Mouse (Mus musculus) brown adipose tissue, adult 24 weeks (tissue): Measurements from ENCODE around the gene Tpo. TPM values are rescaled to one million over a fixed set of nuclear protein-coding genes. Genes with fewer than 3 reads are reported as not detected.

Source experiments
- H3K27ac ChIP-seq: fragments of 200-500 bp; replicated peaks from 2 replicates; pipeline ENCODE4 v1.5.1; 2012; ENCODE audit warnings: low read depth, mild to moderate bottlenecking, low read length
- H3K4me1 ChIP-seq: fragments of 200-500 bp; 2 replicates; pipeline ENCODE4 v1.6.1; 2012; ENCODE audit warnings: low read length, mixed read lengths; ENCODE audit not compliant: control insufficient read depth, insufficient read depth, insufficient read length
- H3K4me3 ChIP-seq: fragments of 200-500 bp; 2 replicates; pipeline ENCODE4 v1.5.1; 2012; ENCODE audit warnings: low read depth, mild to moderate bottlenecking, low read length, moderate library complexity; ENCODE audit not compliant: insufficient read depth
- polyA plus RNA-seq: library from polyadenylated mRNA; stranded (reverse); fragments of >200 nt; gene quantifications from 2 replicates; pipeline ENCODE4 v1.2.4, GENCODE M21; 2012; ENCODE audit not compliant: missing spikeins, insufficient read depth, insufficient read length

Tpo gene
- polyA plus RNA-seq, 1 experiment, result not detected

- Histone ChIP-seq H3K4me1 (no peaks in the 10 kb centered on the region), H3K4me3 (no peak overlapping the region), H3K27ac (no peak overlapping the region)
Observed at GRCm38 (mm10) chr12:30049818-30050217, 82.6 kb downstream of the Tpo start.

GRCm38 (mm10) chr12:30048848-30049247 lies 83.6 kb downstream of the Tpo start:
- no peak overlapping the region for H3K4me3 ChIP-seq
- H3K4me1 ChIP-seq, result no peaks in the 10 kb centered on the region

GRCm38 (mm10) chr12:30040150-30040549 lies 92.3 kb downstream of the Tpo start:
- Histone ChIP-seq H3K4me3 (no peak overlapping the region), H3K4me1 (0 out of 2 replicates have a peak, but pooled peaks cover 2% of the 10 kb centered on the region), H3K27ac (no peak overlapping the region)

More at GRCm38 (mm10) chr12:30048848-30049247, 83.6 kb downstream of the Tpo start:
- no peak overlapping the region for H3K27ac ChIP-seq

- H3K27ac ChIP-seq, result no peak overlapping the region
- 0 out of 2 replicates have a peak, but pooled peaks cover 2% of the 10 kb centered on the region for H3K4me1 ChIP-seq
Observed at GRCm38 (mm10) chr12:30039565-30039964, 92.9 kb downstream of the Tpo start.

GRCm38 (mm10) chr12:30036569-30037055 lies 95.8 kb downstream of the Tpo start:
- H3K4me3 ChIP-seq, result no peak overlapping the region
- 0 out of 2 replicates have a peak, but pooled peaks cover 2% of the 10 kb centered on the region for H3K4me1 ChIP-seq
- no peak overlapping the region for H3K27ac ChIP-seq

More at GRCm38 (mm10) chr12:30039565-30039964, 92.9 kb downstream of the Tpo start:
- H3K4me3 ChIP-seq, result no peak overlapping the region

GRCm38 (mm10) chr12:30035841-30036568 lies 96.4 kb downstream of the Tpo start:
- Histone ChIP-seq H3K27ac (no peak overlapping the region), H3K4me1 (0 out of 2 replicates have a peak, but pooled peaks cover 2% of the 10 kb centered on the region), H3K4me3 (no peak overlapping the region)

- Histone ChIP-seq H3K4me3 (no peak overlapping the region), H3K4me1 (0 out of 2 replicates have a peak, but pooled peaks cover 2% of the 10 kb centered on the region), H3K27ac (no peak overlapping the region)
Observed at GRCm38 (mm10) chr12:30035406-30035805, 97.0 kb downstream of the Tpo start.

GRCm38 (mm10) chr12:30034681-30035080 lies 97.7 kb downstream of the Tpo start:
- Histone ChIP-seq H3K4me3 (no peak overlapping the region), H3K27ac (no peak overlapping the region), H3K4me1 (0 out of 2 replicates have a peak, but pooled peaks cover 2% of the 10 kb centered on the region)

- H3K27ac ChIP-seq, result no peak overlapping the region
- 0 out of 2 replicates have a peak, but pooled peaks cover under 1% of the 10 kb centered on the region for H3K4me1 ChIP-seq
- no peak overlapping the region for H3K4me3 ChIP-seq
Observed at GRCm38 (mm10) chr12:30030571-30030970, 101.9 kb downstream of the Tpo start.

GRCm38 (mm10) chr12:30029111-30029510 lies 103.3 kb downstream of the Tpo start:
- 0 out of 2 replicates have a peak, but pooled peaks cover 2% of the 10 kb centered on the region for H3K4me1 ChIP-seq
- no peak overlapping the region for H3K4me3 ChIP-seq
- H3K27ac ChIP-seq, result no peak overlapping the region

- no peak overlapping the region for H3K27ac ChIP-seq
- no peak overlapping the region for H3K4me3 ChIP-seq
- H3K4me1 ChIP-seq, result peaks cover 4% of the 10 kb centered on the region; the same call in 1 of the 2 replicates
Observed at GRCm38 (mm10) chr12:30027721-30028340, 104.6 kb downstream of the Tpo start.

GRCm38 (mm10) chr12:30024264-30024825 lies 108.1 kb downstream of the Tpo start:
- Histone ChIP-seq H3K27ac (no peak overlapping the region), H3K4me3 (no peak overlapping the region)

GRCm38 (mm10) chr12:30023491-30023890 lies 108.9 kb downstream of the Tpo start:
- Histone ChIP-seq H3K27ac (no peak overlapping the region), H3K4me1 (peaks cover 6% of the 10 kb centered on the region; the same call in 1 of the 2 replicates), H3K4me3 (no peak overlapping the region)

More at GRCm38 (mm10) chr12:30024264-30024825, 108.1 kb downstream of the Tpo start:
- H3K4me1 ChIP-seq, result peaks cover 6% of the 10 kb centered on the region; the same call in 1 of the 2 replicates

GRCm38 (mm10) chr12:30020447-30020846 lies 112.0 kb downstream of the Tpo start:
- Histone ChIP-seq H3K4me3 (no peak overlapping the region), H3K4me1 (peaks cover 6% of the 10 kb centered on the region; the same call in 1 of the 2 replicates)

GRCm38 (mm10) chr12:30017131-30017530 lies 115.3 kb downstream of the Tpo start:
- Histone ChIP-seq H3K4me1 (no peaks in the 10 kb centered on the region), H3K27ac (no peak overlapping the region), H3K4me3 (no peak overlapping the region)

More at GRCm38 (mm10) chr12:30020447-30020846, 112.0 kb downstream of the Tpo start:
- no peak overlapping the region for H3K27ac ChIP-seq
